Mouse (Mus musculus): ENCODE data around the gene Slc25a42.

The Slc25a42 gene

DNA sequence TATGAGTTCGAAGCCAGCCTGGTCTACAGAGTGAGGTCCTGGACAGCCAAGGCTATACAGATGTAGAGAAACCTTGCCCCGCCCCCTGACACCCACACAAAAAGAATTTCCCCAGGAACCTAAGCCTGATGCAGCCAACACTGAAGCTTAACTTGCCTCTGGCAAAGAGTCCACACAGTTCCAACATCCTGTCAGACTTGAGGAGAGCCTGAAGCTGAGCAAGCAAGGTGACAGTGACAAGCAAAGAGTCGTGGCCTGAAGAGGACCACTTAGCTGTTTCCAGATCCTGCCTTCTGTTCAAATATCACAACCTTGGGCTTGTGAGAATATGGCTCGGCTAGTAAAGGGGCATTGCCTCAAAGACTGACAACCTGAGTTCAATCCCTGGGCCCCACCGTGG, 3.0 kb upstream of the Slc25a42 start:
- DNase-seq (ENCODE audit: low spot score in 2 of 2) = no peak

- no peak for DNase-seq (ENCODE audit: low spot score in 2 of 2)
Observed at GRCm38 (mm10) chr8:70214411-70214810, 2.3 kb upstream of the Slc25a42 start.

- peak in 1 of 2 experiments; percentile 50 for DNase-seq (ENCODE audit: low spot score in 2 of 2)
Observed at GRCm38 (mm10) chr8:70211726-70212111, 386 bp downstream of the Slc25a42 start.

DNA sequence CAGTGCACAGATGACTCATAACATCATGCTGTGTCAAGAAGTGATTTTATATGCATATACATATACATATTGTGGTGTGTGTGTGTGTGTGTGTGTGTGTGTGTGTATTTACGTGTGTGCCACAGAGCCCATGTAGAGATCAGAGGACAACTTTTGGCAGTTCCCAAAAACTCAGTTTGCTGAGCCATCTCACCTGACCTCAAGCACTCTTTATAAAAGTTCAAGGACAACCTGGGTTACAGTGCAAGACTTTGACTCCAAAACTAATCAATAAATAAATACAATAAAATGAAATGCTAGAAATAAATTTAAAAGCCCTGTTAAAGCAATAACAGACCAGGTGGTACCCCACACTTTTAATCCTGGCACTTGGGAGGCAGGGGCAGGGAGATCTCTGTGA, 830 bp downstream of the Slc25a42 start:
- no peak for DNase-seq (ENCODE audit: low spot score in 2 of 2)

DNA sequence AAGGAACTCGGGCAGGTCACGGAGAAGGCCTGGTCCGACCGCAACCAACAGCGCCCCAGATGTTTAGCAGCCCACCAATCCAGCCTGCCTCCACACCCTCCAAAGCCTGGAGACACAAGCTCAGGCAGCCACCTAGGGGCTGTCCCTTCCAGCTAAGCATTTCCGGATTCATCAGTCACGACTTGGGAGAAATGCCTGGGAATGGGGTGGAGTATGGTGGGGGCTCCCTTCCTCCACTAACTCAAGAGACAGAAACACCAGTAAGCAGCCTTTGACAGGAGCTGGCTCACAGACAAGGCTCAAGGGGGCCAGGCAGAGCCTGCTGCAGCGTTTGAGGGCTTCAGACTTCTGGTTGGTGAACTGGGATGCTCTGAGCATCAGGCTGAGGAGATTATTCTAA, 1.6 kb downstream of the Slc25a42 start:
- no peak for DNase-seq (ENCODE audit: low spot score in 2 of 2)

DNA sequence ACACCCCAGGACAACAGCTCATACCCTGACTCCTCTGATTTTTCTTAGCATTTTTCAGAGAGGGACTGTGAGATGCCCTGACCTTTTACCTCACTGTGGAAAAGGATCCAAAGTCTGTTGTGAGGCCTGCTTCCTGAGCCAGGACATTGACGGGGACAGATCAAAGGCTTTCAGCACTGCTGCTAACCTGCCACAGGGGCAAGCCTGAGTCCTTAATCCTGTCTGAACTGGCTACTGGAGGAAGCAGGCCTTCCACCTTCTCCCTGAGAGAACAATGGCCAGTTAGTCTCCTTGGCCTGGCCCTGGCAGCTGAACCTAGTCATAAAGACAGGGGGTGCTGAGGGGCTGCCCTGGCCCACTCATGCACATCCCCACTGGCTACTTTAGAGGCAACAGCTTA, 4.0 kb downstream of the Slc25a42 start:
- no peak for DNase-seq (ENCODE audit: low spot score in 2 of 2)

GRCm38 (mm10) chr8:70204757-70205156, 7.3 kb downstream of the Slc25a42 start:
- no peak for DNase-seq (ENCODE audit: low spot score in 2 of 2)

DNA sequence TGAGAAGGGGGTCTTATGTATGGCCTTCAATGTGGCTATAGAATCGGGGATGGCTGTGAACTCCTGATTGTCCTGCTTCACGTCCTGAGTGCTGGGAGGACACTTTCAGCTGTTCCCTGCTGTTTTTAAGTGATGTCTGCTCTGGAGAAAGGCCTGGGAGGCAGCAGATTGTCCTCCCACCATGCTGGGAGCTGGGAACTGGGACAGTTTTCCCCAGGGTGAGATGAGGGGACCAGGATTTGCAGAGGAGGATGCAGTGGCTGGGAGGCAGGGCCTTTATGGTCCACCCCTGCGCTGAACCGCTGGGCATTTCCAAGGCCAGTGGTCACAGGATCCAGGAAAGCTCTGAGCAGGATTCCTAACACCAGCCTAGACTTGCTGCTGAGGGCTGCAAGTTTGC, 9.0 kb downstream of the Slc25a42 start:
- no peak for DNase-seq (ENCODE audit: low spot score in 2 of 2)

DNA sequence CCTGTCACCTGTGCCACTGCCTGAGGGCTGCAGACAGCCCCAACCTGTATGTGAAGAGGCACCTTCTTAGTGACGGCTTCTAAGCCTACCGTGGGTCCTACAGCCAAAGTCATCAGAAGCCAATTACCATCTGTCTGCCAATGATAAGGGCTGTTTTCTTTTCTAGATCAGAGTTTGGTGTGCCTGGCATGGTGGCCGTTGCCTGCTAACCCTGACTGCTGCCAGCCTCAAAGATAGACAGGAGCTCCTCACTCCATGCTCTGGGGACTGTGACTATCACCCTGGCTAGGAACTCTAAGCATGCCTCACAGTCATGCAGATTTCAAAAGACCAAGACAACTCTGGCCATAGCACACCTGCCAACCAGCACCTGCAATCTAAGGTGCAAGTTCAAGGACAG, 10.7 kb downstream of the Slc25a42 start:
- DNase-seq (ENCODE audit: low spot score in 2 of 2) = no peak

- DNase-seq (ENCODE audit: low spot score in 2 of 2) = peak in 1 of 2 experiments; percentile 28
Observed at GRCm38 (mm10) chr8:70200098-70200681, 11.9 kb downstream of the Slc25a42 start.

DNA sequence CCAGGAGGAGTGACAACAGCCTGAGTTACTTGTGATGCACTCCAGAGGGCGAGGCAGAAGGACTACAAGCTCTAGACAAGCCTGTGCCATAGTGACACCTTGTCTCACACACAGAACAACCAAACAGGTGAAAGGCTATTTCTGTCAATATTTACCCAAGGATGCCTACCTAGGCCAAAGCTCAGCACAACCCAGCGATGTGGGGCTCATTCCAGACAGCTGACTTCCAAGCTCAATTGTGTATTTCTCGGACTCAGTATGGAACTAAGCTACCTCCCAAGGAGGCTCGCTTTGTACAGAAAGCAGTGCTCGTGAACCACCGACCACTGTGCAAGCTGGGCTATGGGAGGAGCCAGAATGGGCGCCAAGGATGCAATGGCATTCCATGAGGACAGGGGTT, 14.5 kb downstream of the Slc25a42 start:
- no peak for DNase-seq (ENCODE audit: low spot score in 2 of 2)

GRCm38 (mm10) chr8:70195762-70196161, 16.3 kb downstream of the Slc25a42 start:
- DNase-seq (ENCODE audit: low spot score in 2 of 2) = no peak

DNA sequence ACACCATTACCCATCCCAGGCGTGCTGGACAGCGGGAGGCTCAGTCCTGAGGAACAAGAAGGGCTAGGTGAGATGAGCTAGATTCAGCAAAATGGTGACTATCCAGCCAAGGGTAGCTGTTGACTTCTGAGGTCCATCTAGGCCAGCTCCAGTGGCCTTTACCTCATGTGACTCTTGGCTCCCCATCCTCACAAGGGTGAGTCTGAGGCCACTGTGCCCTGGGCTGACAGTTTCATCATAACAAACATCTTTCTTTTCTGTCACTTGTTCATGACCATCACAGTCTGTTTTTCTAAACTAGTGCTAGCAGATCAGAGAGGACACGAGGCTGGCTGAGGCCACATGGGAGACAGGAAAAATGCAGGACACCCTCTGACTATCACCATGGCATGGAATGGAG, 17.9 kb downstream of the Slc25a42 start:
- DNase-seq (ENCODE audit: low spot score in 2 of 2) = no peak

DNA sequence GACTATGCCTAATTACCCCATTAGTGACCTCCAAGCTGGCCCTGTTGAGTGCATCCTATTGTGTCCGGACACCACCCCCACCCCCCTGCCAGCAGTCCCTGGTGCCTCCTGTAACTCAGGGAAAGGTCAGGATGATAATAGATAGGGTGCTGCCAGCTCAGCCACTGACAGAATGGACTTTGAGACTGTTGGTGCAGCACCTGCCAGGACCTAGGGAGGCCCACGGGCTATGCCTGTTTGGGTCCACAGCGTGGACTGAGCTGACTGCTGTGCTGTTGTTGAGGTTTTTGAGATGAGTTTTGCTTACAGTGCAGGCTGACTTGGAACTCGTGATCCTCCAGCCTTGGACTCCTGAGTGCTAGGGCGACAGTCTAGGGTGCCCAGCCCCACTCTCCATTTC, 18.9 kb downstream of the Slc25a42 start:
- DNase-seq (ENCODE audit: low spot score in 2 of 2) = no peak

- no peak for DNase-seq (ENCODE audit: low spot score in 2 of 2)
Observed at GRCm38 (mm10) chr8:70188707-70189106, 23.4 kb downstream of the Slc25a42 start.

DNA sequence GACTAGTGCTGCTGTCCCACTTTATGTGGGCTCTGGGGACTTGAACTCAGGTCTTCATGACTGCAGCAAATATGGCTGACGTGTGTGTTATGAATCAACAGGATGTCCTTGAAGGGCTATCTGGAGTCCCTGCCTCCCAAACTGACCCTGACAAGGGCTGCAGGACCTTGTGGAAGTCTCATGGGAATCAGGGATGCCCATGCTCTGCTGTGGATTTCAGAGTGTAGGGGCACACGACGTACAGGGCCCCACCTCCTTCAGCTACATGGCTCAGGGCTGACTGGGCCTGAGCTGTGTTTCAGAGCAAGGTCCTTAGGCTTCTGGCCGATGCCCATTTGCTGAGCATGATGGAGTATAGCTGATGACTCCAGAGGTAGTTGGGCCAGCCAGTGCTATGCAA, 28.9 kb downstream of the Slc25a42 start:
- DNase-seq (ENCODE audit: low spot score in 2 of 2) = no peak

DNA sequence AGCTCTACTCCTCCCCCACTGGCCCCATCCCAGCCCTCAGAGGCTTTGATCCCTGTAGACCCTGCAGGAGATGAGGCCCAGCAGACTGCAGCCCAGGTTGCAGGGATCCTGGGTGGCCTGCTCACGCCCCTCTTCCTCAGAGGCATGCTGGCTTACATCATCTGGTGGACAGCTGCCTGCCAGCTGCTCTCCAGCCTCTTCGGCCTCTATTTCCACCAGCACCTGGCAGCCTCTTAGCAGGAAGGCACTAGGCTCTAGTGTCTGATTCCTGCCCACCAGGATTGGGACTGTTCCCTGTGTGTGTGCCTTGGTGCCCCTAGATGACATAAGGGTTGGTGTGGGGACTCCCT, 30.2 kb downstream of the Slc25a42 start:
- no peak for DNase-seq (ENCODE audit: low spot score in 2 of 2)

GRCm38 (mm10) chr8:70181212-70181902, 30.7 kb downstream of the Slc25a42 start:
- DNase-seq (ENCODE audit: low spot score in 2 of 2) = no peak

DNA sequence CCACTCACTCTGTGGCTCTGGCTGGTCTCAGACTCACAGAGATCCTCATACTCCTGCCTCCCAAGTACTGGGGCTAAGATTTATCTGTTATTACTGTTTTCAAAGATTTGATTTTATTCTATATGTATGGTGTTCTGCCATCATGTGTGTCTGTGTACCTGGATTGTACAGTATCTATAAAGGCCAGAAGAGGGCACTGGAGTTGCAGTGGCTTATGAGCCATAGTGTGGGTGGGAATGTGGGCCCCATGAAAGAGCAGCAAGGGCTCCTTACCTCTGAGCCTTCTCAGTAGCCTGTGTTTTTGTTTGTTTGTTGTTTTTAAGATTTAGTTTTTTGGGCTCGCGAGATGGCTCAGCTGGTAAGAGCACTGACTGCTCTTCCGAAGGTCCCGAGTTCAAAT, 33.0 kb downstream of the Slc25a42 start:
- no peak for DNase-seq (ENCODE audit: low spot score in 2 of 2)

GRCm38 (mm10) chr8:70178231-70178630, 33.9 kb downstream of the Slc25a42 start:
- no peak for DNase-seq (ENCODE audit: low spot score in 2 of 2)

GRCm38 (mm10) chr8:70174079-70174478, 38.0 kb downstream of the Slc25a42 start:
- no peak for DNase-seq (ENCODE audit: low spot score in 2 of 2)

DNA sequence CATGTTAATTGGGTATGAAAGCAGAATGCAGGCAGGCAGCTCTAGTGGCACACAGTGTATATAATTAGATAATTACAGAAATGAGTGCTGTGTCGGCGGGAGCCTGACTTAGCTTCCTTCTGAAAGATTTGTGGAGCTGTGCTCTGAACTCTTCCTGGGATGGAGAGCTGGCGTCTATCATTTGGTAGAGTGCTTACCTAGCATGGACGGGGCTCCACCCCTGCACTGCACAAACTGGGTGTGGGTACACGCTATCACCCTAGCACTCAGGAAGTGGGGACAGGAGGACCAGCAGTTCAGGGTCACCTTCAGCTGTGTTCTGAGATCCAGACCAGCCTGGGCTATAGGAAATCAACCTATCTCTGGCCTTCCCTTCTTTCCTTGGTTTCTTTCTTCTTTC, 38.8 kb downstream of the Slc25a42 start:
- no peak for DNase-seq (ENCODE audit: low spot score in 2 of 2)

DNA sequence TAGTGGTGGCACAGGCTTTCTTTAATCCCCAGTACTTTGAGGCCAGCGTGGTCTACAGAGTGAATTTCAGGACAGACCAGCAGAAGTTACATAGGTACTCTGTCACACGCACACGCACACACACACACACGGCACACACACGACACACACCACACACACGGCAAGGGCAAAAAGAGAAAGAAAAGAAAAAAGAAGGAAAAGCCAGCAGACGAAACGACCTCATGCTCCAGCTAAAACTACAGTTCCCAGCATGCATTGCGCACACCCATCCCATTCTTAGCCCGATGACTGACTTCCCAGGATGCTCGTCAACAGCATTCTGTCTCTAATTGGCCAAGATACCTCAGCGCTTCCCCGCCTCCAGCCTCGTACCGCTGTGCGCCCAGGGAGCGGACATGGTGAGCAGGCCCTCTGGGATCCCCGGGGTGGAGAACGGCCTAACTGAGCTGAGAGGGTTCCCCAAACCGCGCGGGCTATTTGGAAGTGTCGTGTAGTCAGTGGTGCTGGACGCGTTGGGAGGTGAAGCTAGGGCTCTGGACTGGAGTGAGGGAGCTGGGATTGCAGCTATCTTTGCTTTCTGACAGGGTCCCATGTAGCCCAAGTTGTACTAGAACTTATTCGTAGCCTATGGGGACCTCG, 39.9 kb downstream of the Slc25a42 start, which contains the start of gene Tmem161a:
Tmem161a (plus strand) TSS at position 314 of the 639 bp plus-strand sequence.
- peak; percentile 87 to 88 for DNase-seq (ENCODE audit: low spot score in 2 of 2)
